Mouse (Mus musculus) kidney, embryonic 16.5 days (tissue): ENCODE results near the gene Rasef. TPM values are rescaled to one million over a fixed set of nuclear protein-coding genes. Genes with fewer than 3 reads are reported as not detected.

Experiments
- polyA plus RNA-seq: library from polyadenylated mRNA; unstranded; fragments of >200 nt; fragmentation: Nextera tagmentation; extraction: Ambion mirVana; gene quantifications from 2 replicates; pipeline ENCODE4 v1.2.1, GENCODE M21; 2015

Rasef gene
- polyA plus RNA-seq, 1 experiment from 2014 or later: 7.6 TPM

Other genes with a start within 250 kb of the Rasef start
- gene Gm11238, start 183.1 kb downstream of the Rasef start, polyA plus RNA-seq: not detected in 2 replicates
- gene Gm11237, start 168.0 kb downstream of the Rasef start, polyA plus RNA-seq: not detected in 2 replicates
- gene Gm11236, start 152.9 kb downstream of the Rasef start, polyA plus RNA-seq: not detected in 2 replicates
- not detected in 2 replicates for gene Gm11239, start 122.6 kb downstream of the Rasef start, polyA plus RNA-seq
- gene Gm428, start 107.5 kb downstream of the Rasef start, polyA plus RNA-seq: not detected in 2 replicates
- gene Gm11758, start 85.3 kb upstream of the Rasef start, polyA plus RNA-seq: not detected in 2 replicates
- gene Gm11757, start 100.1 kb upstream of the Rasef start, polyA plus RNA-seq: not detected in 2 replicates
- not detected in 2 replicates for gene Gm13871, start 115.0 kb upstream of the Rasef start, polyA plus RNA-seq
- gene Gm11756, start 129.8 kb upstream of the Rasef start, polyA plus RNA-seq: not detected in 2 replicates
- gene 2310002L09Rik, start 159.9 kb upstream of the Rasef start, polyA plus RNA-seq: 0.41 and 0.65 TPM in 2 replicates
- 1.5 and 1.8 TPM in 2 replicates for gene Frmd3, start 222.4 kb upstream of the Rasef start, polyA plus RNA-seq